Mouse (Mus musculus): ENCODE results near the gene Pou6f2. TPM values are rescaled to one million over a fixed set of nuclear protein-coding genes. Genes with fewer than 3 reads are reported as not detected.

Pou6f2 gene
- polyA plus RNA-seq, 1 experiment = not detected

- no peaks in the 10 kb centered on the region for H3K4me1 ChIP-seq (ENCODE audit: control insufficient read depth, insufficient read depth, low read length)
- WGBS = 58% methylated on average over 5 of the region's 5 CpGs
- TF ChIP-seq CTCF (IDR thresholded peaks at IDR 0.05; ENCODE audit: control insufficient read depth, insufficient read depth, low read length) = no peak
- no peak for TF ChIP-seq POLR2A (IDR thresholded peaks at IDR 0.05; ENCODE audit: borderline replicate concordance, control insufficient read depth, low read depth, low read length)
- H3K27ac ChIP-seq (ENCODE audit: control insufficient read depth, insufficient read depth, low read depth, low read length, poor library complexity) = no peak overlapping the region
- H3K4me3 ChIP-seq (replicated peaks; ENCODE audit: control insufficient read depth, low read depth, low read length) = no peak overlapping the region
Observed at GRCm38 (mm10) chr13:18129697-18130096, 267.8 kb downstream of the Pou6f2 start.

DNA sequence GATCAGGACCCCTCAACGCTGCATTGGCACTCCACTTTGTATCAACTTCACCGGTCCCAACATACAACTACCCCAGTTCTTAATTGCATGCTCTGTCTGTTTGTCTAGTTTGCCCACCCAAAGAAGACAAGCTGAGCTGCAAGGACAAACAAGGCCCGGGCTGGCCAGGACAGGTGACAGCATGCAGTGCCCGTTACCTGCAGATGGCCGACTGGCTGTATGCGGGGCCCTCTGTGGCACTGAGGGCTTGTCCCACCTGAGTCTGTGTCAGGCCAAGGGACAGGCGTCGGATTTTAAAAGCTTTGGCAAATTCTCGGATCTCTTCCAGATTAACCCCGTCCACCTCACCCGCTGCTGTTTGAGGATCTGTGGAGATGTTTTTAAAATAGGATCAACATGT lies 268.7 kb downstream of the Pou6f2 start:
- WGBS = 87% methylated on average over 11 of the region's 11 CpGs
- H3K4me3 ChIP-seq (replicated peaks; ENCODE audit: control insufficient read depth, low read depth, low read length) = no peak overlapping the region
- H3K4me1 ChIP-seq (ENCODE audit: control insufficient read depth, insufficient read depth, low read length) = no peaks in the 10 kb centered on the region
- no peak for TF ChIP-seq CTCF (IDR thresholded peaks at IDR 0.05; ENCODE audit: control insufficient read depth, insufficient read depth, low read length)
- no peak for TF ChIP-seq POLR2A (IDR thresholded peaks at IDR 0.05; ENCODE audit: borderline replicate concordance, control insufficient read depth, low read depth, low read length)
- H3K27ac ChIP-seq (ENCODE audit: control insufficient read depth, insufficient read depth, low read depth, low read length, poor library complexity) = no peak overlapping the region

GRCm38 (mm10) chr13:18128053-18128452 lies 269.4 kb downstream of the Pou6f2 start:
- WGBS = 77% methylated on average over 4 of the region's 4 CpGs
- no peak for TF ChIP-seq POLR2A (IDR thresholded peaks at IDR 0.05; ENCODE audit: borderline replicate concordance, control insufficient read depth, low read depth, low read length)
- TF ChIP-seq CTCF (IDR thresholded peaks at IDR 0.05; ENCODE audit: control insufficient read depth, insufficient read depth, low read length) = no peak
- no peak overlapping the region for H3K27ac ChIP-seq (ENCODE audit: control insufficient read depth, insufficient read depth, low read depth, low read length, poor library complexity)
- H3K4me3 ChIP-seq (replicated peaks; ENCODE audit: control insufficient read depth, low read depth, low read length) = no peak overlapping the region
- no peaks in the 10 kb centered on the region for H3K4me1 ChIP-seq (ENCODE audit: control insufficient read depth, insufficient read depth, low read length)

GRCm38 (mm10) chr13:18126111-18126510 lies 271.4 kb downstream of the Pou6f2 start:
- H3K4me3 ChIP-seq (replicated peaks; ENCODE audit: control insufficient read depth, low read depth, low read length) = no peak overlapping the region
- 72% methylated on average over 2 of the region's 2 CpGs for WGBS
- TF ChIP-seq POLR2A (IDR thresholded peaks at IDR 0.05; ENCODE audit: borderline replicate concordance, control insufficient read depth, low read depth, low read length) = no peak
- TF ChIP-seq CTCF (IDR thresholded peaks at IDR 0.05; ENCODE audit: control insufficient read depth, insufficient read depth, low read length) = no peak
- no peak overlapping the region for H3K27ac ChIP-seq (ENCODE audit: control insufficient read depth, insufficient read depth, low read depth, low read length, poor library complexity)
- no peaks in the 10 kb centered on the region for H3K4me1 ChIP-seq (ENCODE audit: control insufficient read depth, insufficient read depth, low read length)

DNA sequence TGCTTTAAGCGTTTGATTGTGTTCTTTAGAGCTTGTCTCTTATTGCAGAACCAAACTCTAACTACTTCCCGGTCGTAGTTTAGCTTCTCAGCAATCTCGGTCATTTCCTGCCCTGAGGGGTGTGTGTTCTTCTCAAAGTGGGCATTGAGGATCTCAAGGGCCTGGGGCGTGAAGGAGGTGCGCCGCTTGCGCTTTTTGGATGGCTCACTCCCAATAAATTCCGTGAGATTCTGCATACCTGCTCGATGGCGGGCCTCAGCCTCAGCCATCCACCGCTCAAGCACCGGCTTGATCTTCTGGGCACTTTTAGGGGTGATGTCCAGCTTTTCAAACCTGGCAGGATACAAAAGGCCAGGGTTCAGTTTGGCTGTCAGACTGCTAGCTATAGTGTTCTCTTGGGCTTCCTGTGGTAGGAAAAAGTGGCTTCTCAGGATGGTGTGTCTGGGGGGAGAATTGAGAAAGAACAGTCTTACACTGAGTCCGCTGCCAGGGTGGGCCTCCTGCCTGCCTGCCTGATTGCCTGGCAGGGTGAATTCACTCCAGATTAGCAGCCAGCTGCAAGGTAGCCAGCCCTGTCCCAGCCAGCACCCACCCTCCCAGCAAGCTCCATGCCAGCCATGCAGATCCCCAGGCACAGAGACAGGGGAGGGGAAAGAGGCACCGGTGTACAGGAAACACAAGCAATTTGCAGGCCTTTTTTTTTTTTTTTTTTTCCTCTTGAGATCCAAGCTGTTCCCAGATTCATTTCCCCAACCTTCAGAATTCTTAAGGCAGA lies 272.1 kb downstream of the Pou6f2 start:
- Histone ChIP-seq H3K27ac (ENCODE audit: control insufficient read depth, insufficient read depth, low read depth, low read length, poor library complexity) (no peak overlapping the region), H3K4me1 (ENCODE audit: control insufficient read depth, insufficient read depth, low read length) (no peaks in the 10 kb centered on the region), H3K4me3 (replicated peaks; ENCODE audit: control insufficient read depth, low read depth, low read length) (no peak overlapping the region)
- WGBS = 62% methylated on average over 15 of the region's 15 CpGs
- no peak for TF ChIP-seq POLR2A (IDR thresholded peaks at IDR 0.05; ENCODE audit: borderline replicate concordance, control insufficient read depth, low read depth, low read length)
- TF ChIP-seq CTCF (IDR thresholded peaks at IDR 0.05; ENCODE audit: control insufficient read depth, insufficient read depth, low read length) = no peak

GRCm38 (mm10) chr13:18124368-18124767 lies 273.1 kb downstream of the Pou6f2 start:
- 7% methylated on average over 13 of the region's 13 CpGs for WGBS
- TF ChIP-seq POLR2A (IDR thresholded peaks at IDR 0.05; ENCODE audit: borderline replicate concordance, control insufficient read depth, low read depth, low read length) (no peak), CTCF (IDR thresholded peaks at IDR 0.05; ENCODE audit: control insufficient read depth, insufficient read depth, low read length) (no peak)
- Histone ChIP-seq H3K4me3 (replicated peaks; ENCODE audit: control insufficient read depth, low read depth, low read length) (no peak overlapping the region), H3K27ac (ENCODE audit: control insufficient read depth, insufficient read depth, low read depth, low read length, poor library complexity) (no peak overlapping the region), H3K4me1 (ENCODE audit: control insufficient read depth, insufficient read depth, low read length) (no peaks in the 10 kb centered on the region)

DNA sequence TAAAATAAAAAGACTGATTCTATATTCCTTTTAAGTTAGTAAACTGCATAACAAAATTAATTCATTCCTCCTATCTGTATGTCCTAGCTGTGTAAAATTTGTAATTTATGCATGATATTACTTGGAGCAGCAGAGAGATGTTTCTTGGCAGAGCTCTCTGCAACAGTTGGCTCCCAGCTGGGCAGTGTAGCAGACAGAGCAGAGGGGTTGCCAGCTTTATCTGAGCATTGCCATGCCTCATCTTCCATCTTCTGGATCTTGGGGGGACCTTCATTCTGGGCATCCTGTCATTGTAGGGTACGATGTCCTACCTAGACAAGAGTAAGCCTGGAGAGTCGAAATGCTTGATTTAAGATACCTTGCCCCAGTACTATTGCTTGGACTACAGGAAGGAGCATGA lies 277.1 kb downstream of the Pou6f2 start:
- 85% methylated on average over 2 of the region's 2 CpGs for WGBS
- H3K4me1 ChIP-seq (ENCODE audit: control insufficient read depth, insufficient read depth, low read length) = no peaks in the 10 kb centered on the region
- TF ChIP-seq POLR2A (IDR thresholded peaks at IDR 0.05; ENCODE audit: borderline replicate concordance, control insufficient read depth, low read depth, low read length) (no peak), CTCF (IDR thresholded peaks at IDR 0.05; ENCODE audit: control insufficient read depth, insufficient read depth, low read length) (no peak)
- no peak overlapping the region for H3K27ac ChIP-seq (ENCODE audit: control insufficient read depth, insufficient read depth, low read depth, low read length, poor library complexity)
- no peak overlapping the region for H3K4me3 ChIP-seq (replicated peaks; ENCODE audit: control insufficient read depth, low read depth, low read length)

- no peak overlapping the region for H3K4me3 ChIP-seq (replicated peaks; ENCODE audit: control insufficient read depth, low read depth, low read length)
- 68% methylated on average over 10 of the region's 10 CpGs for WGBS
- H3K4me1 ChIP-seq (ENCODE audit: control insufficient read depth, insufficient read depth, low read length) = no peaks in the 10 kb centered on the region
- H3K27ac ChIP-seq (ENCODE audit: control insufficient read depth, insufficient read depth, low read depth, low read length, poor library complexity) = no peak overlapping the region
- TF ChIP-seq POLR2A (IDR thresholded peaks at IDR 0.05; ENCODE audit: borderline replicate concordance, control insufficient read depth, low read depth, low read length) = no peak
Observed at GRCm38 (mm10) chr13:18081443-18082119, 315.9 kb downstream of the Pou6f2 start.

Data from bone marrow, adult 2 months (tissue).